Mouse (Mus musculus) layer of hippocampus, postnatal 25 days (tissue): ENCODE measurements around the gene Faim. TPM values are rescaled to one million over a fixed set of nuclear protein-coding genes. Genes with fewer than 3 reads are reported as not detected.

Experiments
- DNase-seq, 2 experiments: peaks; one replicate each; pipeline ENCODE4 v3.0.0; 2022; ENCODE audit warnings: mixed read lengths in 2 of 2, low spot score in 1 of 2; ENCODE audit errors: extremely low spot score in 1 of 2
- total RNA-seq, 2 experiments: library from RNA; stranded (reverse); gene quantifications; 2 replicates each; pipeline ENCODE4 v1.2.3; 2021

Gene Faim
- total RNA-seq, 2 experiments from 2014 or later: 55.0 to 60.5 TPM

DNA sequence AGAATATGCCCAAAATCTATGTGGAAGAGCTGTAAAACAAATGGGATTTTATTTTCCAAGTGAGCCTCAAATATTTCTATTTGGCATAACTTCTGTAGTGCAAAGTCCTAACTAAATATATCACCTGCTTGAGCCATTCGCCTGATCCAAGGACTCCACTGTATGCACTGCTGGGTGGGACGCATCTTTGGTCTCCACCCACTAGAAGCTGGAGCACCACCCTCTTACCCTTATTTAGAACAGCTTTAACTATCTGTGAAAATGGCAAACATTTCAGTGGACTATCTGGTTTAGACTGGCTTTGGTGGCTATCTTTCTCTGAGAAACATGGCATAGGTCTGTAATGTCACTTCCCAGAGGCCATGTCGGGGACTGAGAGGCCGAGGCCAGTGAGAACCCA, 56.5 kb downstream of the Faim start:
- no peak for DNase-seq

DNA sequence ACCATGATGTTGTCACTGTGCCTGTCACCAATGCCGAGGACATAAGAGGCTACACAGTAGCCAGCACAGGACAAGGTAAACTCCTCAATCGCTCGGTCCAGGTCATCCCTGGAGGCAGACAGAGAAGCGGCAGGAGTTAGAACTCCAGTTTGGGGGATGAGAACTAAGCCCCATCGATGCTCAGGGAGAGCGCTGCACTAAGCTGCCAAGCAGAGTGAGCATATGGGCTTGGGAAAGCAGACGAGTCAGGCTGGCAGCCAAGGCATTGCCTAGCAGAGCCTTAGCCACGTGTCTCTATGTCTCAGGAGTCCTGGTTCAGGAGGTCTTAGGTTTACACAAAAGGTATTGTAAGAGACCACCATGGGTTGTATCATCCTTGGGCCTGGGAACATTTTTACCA, 58.6 kb downstream of the Faim start:
- peak in 1 of 2 experiments; percentile 40 for DNase-seq

DNA sequence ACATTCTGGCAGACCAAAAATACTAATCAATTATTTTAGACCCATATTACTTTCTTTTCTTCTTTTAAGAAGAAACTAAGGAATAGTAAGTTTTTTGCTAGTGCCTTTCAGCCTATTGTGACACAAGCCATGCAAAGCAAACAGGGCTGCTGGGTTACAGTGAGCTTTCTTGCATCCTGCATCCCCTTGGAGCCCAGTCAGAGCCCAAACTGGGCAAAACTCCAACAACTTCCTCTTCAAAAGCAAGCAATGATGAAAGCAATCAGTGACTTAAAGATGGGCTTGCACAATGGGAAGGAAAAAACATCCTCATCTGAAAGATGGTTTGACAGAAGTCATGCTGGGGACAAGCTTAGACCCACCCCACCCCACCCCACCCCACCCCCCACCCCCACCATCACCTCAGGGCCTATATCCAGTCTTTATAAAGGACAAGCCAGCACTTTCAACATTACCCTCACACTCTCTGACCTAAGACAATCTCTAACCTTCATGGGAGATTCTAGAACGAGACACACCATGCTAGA, 62.6 kb downstream of the Faim start:
- DNase-seq: no peak

DNA sequence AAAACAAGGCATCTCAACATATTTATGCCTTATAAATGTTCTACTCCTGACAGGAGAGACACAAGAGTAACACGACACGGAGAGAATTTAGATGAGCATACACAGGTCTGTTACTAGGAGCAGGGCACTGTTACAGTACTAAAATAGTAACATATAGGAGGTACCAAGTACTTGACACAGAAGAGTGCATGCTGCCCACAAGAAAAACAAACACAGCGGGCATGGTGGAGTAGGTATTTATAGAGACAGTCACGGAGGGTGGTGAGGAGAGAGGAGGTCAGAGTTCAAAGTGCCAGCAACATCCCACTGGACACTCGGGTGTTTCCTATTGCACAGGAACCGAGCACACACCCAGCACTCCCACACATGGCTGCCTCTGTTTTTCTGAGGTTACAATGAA, 63.6 kb downstream of the Faim start:
- DNase-seq: no peak

Other genes with a start within 250 kb of the Faim start
- gene Prr23a1, start 143.9 kb upstream of the Faim start, total RNA-seq: not detected
- gene Prr23a2, start 129.9 kb upstream of the Faim start, total RNA-seq: not detected
- not detected for gene Prr23a3, start 121.6 kb upstream of the Faim start, total RNA-seq
- gene 7420426K07Rik, start 83.3 kb upstream of the Faim start, total RNA-seq: not detected
- under 1 TPM; 0.81 to 0.82 TPM for gene Foxl2, start 31.1 kb upstream of the Faim start, total RNA-seq
- gene Gm1123, start 49.3 kb downstream of the Faim start, total RNA-seq: under 1 TPM in 1 of 2 experiments, not detected in 1; 0.40 TPM
- 10 to 100 TPM; 25.3 to 26.7 TPM for gene Pik3cb, start 154.2 kb downstream of the Faim start, total RNA-seq